Mouse (Mus musculus): ENCODE results near the gene Gm281. TPM values are rescaled to one million over a fixed set of nuclear protein-coding genes. Genes with fewer than 3 reads are reported as not detected.

Gene Gm281
- polyA plus RNA-seq, 2 experiments from 2014 or later, result not detected

GRCm38 (mm10) chr14:13812801-13813479 is 101.3 kb downstream of the Gm281 start:
- no peak for ATAC-seq

DNA sequence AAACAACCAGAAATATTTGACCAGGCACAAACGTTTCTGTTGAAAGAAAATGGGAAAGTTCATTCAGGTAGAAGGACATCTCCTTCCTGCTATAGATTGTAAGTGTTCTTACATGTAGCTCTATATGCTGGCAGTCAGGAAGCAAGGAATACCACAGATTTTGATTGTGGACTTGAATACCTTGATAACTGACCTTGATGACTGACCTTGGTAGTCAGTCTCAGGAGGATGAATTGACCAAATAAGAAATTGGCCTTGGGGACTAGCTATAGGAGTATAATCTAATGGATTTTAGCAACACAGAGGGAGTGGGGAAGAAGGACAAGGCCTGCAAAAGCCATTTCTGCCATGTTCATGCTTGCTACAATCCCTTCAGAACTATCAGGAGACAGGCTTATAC is 123.8 kb downstream of the Gm281 start:
- no peak for ATAC-seq

DNA sequence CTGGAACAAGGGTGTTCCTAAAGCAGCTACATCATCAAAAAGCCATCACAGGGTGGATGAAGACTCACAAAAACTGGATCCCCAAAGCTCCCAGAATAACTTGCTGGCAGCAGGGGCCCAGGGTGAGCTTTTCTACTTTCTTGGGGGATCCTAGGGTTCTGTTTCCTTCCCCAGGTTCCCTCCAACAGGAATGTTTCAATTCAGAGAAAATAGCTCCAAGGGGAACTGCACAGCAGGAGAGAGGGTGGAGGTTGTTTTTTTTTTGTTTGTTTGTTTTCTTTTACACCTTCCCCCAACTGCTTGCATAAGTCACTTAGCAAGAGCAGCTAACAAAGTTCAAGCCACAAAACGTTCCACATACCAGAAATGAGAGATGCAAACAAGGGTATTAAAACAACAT is 124.3 kb downstream of the Gm281 start:
- ATAC-seq, result no peak

- ATAC-seq, result no peak
Observed at GRCm38 (mm10) chr14:13782970-13783369, 131.3 kb downstream of the Gm281 start.

DNA sequence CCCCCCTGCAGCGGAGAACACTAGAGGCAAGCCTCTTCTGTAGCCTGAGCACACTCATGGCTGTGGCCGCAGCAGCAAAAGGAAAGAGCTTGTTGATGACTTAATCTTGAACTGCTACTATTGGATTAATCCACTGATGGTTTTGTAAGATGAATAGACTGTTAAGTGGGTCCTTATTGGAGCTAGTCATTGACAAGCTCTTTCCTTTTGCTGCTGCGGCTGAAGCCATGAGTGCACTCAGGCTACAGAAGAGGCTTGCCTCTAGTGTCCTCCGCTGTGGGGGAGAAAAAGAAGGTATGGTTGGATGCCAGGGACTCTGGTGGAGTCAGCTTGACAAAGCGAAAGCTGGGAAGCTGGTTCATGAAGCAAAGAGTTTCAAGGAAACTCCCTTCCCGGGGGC is 135.9 kb downstream of the Gm281 start:
- no peak for ATAC-seq

DNA sequence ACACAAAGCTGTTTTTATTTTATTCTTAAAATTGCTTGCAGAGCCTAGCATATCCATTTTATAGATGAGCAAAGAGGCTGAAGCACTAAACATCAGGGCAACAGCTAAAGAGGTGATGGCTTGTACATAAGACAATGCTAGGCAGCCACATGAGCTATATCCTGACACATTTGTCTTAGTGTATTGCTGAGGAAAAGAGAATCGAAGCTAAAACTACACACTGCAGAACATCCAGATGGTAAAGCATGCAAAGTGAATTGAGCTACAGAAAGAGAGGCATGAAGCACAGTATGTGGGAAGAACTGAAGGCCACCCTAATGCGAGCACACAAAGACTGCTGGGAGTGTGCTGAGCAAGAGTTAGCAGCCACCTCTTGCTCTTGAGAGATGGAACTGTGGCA is 143.1 kb downstream of the Gm281 start:
- ATAC-seq, result no peak

- ATAC-seq, result no peak
Observed at GRCm38 (mm10) chr14:13770686-13771085, 143.6 kb downstream of the Gm281 start.

Other genes with a start within 250 kb of the Gm281 start
- not detected for gene Sntn, start 243.6 kb downstream of the Gm281 start, polyA plus RNA-seq (2017; shearing (Covaris generic))
- gene Atxn7, start 47.0 kb upstream of the Gm281 start, polyA plus RNA-seq (2017; shearing (Covaris generic)), result 10 to 100 TPM; 10.9 to 13.3 TPM
- gene Thoc7, start 47.4 kb upstream of the Gm281 start, polyA plus RNA-seq (2017; shearing (Covaris generic)), result 100 to 1,000 TPM; 129 to 167 TPM
- 100 to 1,000 TPM; 138 to 151 TPM for gene Psmd6, start 206.5 kb upstream of the Gm281 start, polyA plus RNA-seq (2017; shearing (Covaris generic))

Measured in activated CD4-positive, CD25-positive, alpha-beta regulatory T cell, adult 4 months (primary cell).